In genomic region chr19:28594215-28594614, GRCm38 (mm10) we compare ENCODE assay signal across 21 mouse cellular contexts.
DNase-seq lines count a peak whose midpoint lies in the region; ATAC-seq and TF ChIP-seq lines count a peak whose summit lies in the region.
"Had no signal": no experiment of that assay in that cellular context is flagged by ENCODE, and none has a peak within 500 bp of the region (broad histone marks: within the 10 kb centered on the region; RNA-seq: fewer than 3 reads in every experiment).

No protein-coding gene starts in this region.

- H3K27ac ChIP-seq in heart, embryonic 11.5 days (ENCODE audit: low read depth, low read length) = 0 out of 2 replicates have a peak overlapping the region, but pooled peaks have one; percentile 25
- H3K27ac ChIP-seq in hindbrain, postnatal 0 days = no peak overlapping the region
- H3K27ac ChIP-seq in hindbrain, embryonic 14.5 days = no peak overlapping the region
- H3K27ac ChIP-seq in lung, embryonic 14.5 days (ENCODE audit: low read depth) = no peak overlapping the region
- peak overlapping the region; percentile 30; the same call in 1 of the 2 replicates for H3K27ac ChIP-seq in embryonic fibroblast, embryonic 13.5 days (ENCODE audit: insufficient read depth, low read length)

- WGBS in heart, embryonic 11.5 days (ENCODE audit: insufficient replicate concordance) = 9% methylated on average over 4 of the region's 4 CpGs
- 40% methylated on average over 4 of the region's 4 CpGs for WGBS in hindbrain, postnatal 0 days
- WGBS in hindbrain, embryonic 14.5 days = 60% methylated on average over 4 of the region's 4 CpGs
- 9% methylated on average over 4 of the region's 4 CpGs for WGBS in lung, embryonic 14.5 days

- H3K9ac ChIP-seq in heart, embryonic 11.5 days (ENCODE audit: low read depth, low read length) = no peak overlapping the region
- H3K9ac ChIP-seq in hindbrain, postnatal 0 days (replicated peaks; ENCODE audit: low read length) = no peak overlapping the region
- no peak overlapping the region for H3K9ac ChIP-seq in hindbrain, embryonic 14.5 days
- H3K9ac ChIP-seq in lung, embryonic 14.5 days = no peak overlapping the region
- H3K9ac ChIP-seq: liver, postnatal 0 days had no signal

- no peak for TF ChIP-seq CTCF in hindbrain, postnatal 0 days (IDR thresholded peaks at IDR 0.05; ENCODE audit: low read depth)
- TF ChIP-seq CTCF in lung, embryonic 14.5 days (IDR thresholded peaks at IDR 0.05; ENCODE audit: low read depth) = no peak
- TF ChIP-seq CTCF in embryonic fibroblast, embryonic 13.5 days (IDR thresholded peaks at IDR 0.05; ENCODE audit: borderline replicate concordance, insufficient read depth, low read length) = no peak

- DNase-seq in heart, postnatal 10 days = no peak
- no peak for DNase-seq in hindbrain, postnatal 0 days (ENCODE audit: low spot score)
- no peak for DNase-seq in hindbrain, embryonic 14.5 days (ENCODE audit: low spot score)
- DNase-seq in lung, embryonic 14.5 days = peak; percentile 44
- no peak for DNase-seq in lung, postnatal 4 days
- DNase-seq in embryo, embryonic 11 days = no peak
- DNase-seq: adrenal gland, postnatal 25 days; cerebellum, adult 11-12 months; cerebellum, postnatal 14 days; gastrocnemius, postnatal 25 days; liver, postnatal 0 days; retina, postnatal 1 day; right cerebral cortex, postnatal 4 days; thymus, postnatal 14 days had no signal

- H3K9me3 ChIP-seq in heart, embryonic 11.5 days (replicated peaks; ENCODE audit: control insufficient read depth, low read length) = no peaks in the 10 kb centered on the region
- no peaks in the 10 kb centered on the region for H3K9me3 ChIP-seq in hindbrain, postnatal 0 days (ENCODE audit: low read length)
- no peaks in the 10 kb centered on the region for H3K9me3 ChIP-seq in hindbrain, embryonic 14.5 days (ENCODE audit: control insufficient read depth, low read length)
- H3K9me3 ChIP-seq in lung, embryonic 14.5 days (ENCODE audit: low read depth, low read length) = no peaks in the 10 kb centered on the region
- H3K9me3 ChIP-seq: limb, embryonic 10.5 days had no signal

- TF ChIP-seq POLR2A in embryonic fibroblast, embryonic 13.5 days (IDR thresholded peaks at IDR 0.05; ENCODE audit: low read depth, low read length) = no peak

- H3K4me2 ChIP-seq in heart, embryonic 11.5 days = peak overlapping the region; percentile 49
- 0 out of 2 replicates have a peak overlapping the region, but pooled peaks have one; percentile 2 for H3K4me2 ChIP-seq in hindbrain, postnatal 0 days (ENCODE audit: low read depth, low read length)
- no peak overlapping the region for H3K4me2 ChIP-seq in hindbrain, embryonic 14.5 days (replicated peaks)
- H3K4me2 ChIP-seq in lung, embryonic 14.5 days = peak overlapping the region; percentile 31; the same call in 1 of the 2 replicates

- intact Hi-C loops in heart, postnatal 10 days (cut with DNase I) = no loop called here

- 0 out of 2 replicates have a peak, but pooled peaks cover 4% of the 10 kb centered on the region for H3K4me1 ChIP-seq in heart, embryonic 11.5 days (ENCODE audit: control insufficient read depth, insufficient read depth, low read length)
- no peaks in the 10 kb centered on the region for H3K4me1 ChIP-seq in hindbrain, postnatal 0 days (ENCODE audit: insufficient read depth, low read length)
- H3K4me1 ChIP-seq in hindbrain, embryonic 14.5 days (replicated peaks; ENCODE audit: control insufficient read depth, insufficient read depth, low read length) = no peaks in the 10 kb centered on the region
- no peaks in the 10 kb centered on the region; the same call in 1 of the 2 replicates for H3K4me1 ChIP-seq in lung, embryonic 14.5 days (ENCODE audit: insufficient read depth)
- peaks cover 14% of the 10 kb centered on the region for H3K4me1 ChIP-seq in embryonic fibroblast, embryonic 13.5 days (ENCODE audit: control insufficient read depth, insufficient read depth, low read length)

- ATAC-seq in heart, embryonic 11.5 days (replicated peaks; ENCODE audit: insufficient number of reproducible peaks, low FRiP score, low TSS enrichment) = no peak
- no peak for ATAC-seq in hindbrain, postnatal 0 days
- no peak for ATAC-seq in hindbrain, embryonic 14.5 days (ENCODE audit: low FRiP score)
- peak; percentile 69; the same call in 1 of the 2 replicates for ATAC-seq in lung, embryonic 14.5 days (ENCODE audit: insufficient read depth)
- ATAC-seq: forebrain, embryonic 16.5 days; inflammation-experienced regulatory T-cells, adult 6 months; liver, postnatal 0 days; midbrain, embryonic 16.5 days had no signal

- H3K36me3 ChIP-seq in heart, embryonic 11.5 days (ENCODE audit: control insufficient read depth, insufficient read depth, low read length) = no peaks in the 10 kb centered on the region
- H3K36me3 ChIP-seq in hindbrain, postnatal 0 days (ENCODE audit: insufficient read depth, low read length) = no peaks in the 10 kb centered on the region
- no peaks in the 10 kb centered on the region for H3K36me3 ChIP-seq in hindbrain, embryonic 14.5 days (replicated peaks; ENCODE audit: control insufficient read depth, insufficient read depth)
- H3K36me3 ChIP-seq in lung, embryonic 14.5 days (ENCODE audit: insufficient read depth) = no peaks in the 10 kb centered on the region
- H3K36me3 ChIP-seq: limb, embryonic 10.5 days had no signal

- no peak overlapping the region for H3K4me3 ChIP-seq in heart, embryonic 11.5 days (ENCODE audit: low read depth, low read length)
- no peak overlapping the region for H3K4me3 ChIP-seq in hindbrain, postnatal 0 days (ENCODE audit: low read length)
- H3K4me3 ChIP-seq in hindbrain, embryonic 14.5 days (replicated peaks; ENCODE audit: low read length) = no peak overlapping the region
- H3K4me3 ChIP-seq in lung, embryonic 14.5 days (ENCODE audit: low read depth, low read length) = no peak overlapping the region
- H3K4me3 ChIP-seq in embryonic fibroblast, embryonic 13.5 days (ENCODE audit: insufficient read depth, low read length) = no peak overlapping the region
- H3K4me3 ChIP-seq: limb, embryonic 10.5 days had no signal

- no peaks in the 10 kb centered on the region for H3K27me3 ChIP-seq in heart, embryonic 11.5 days (ENCODE audit: control insufficient read depth, insufficient read depth, low read length)
- H3K27me3 ChIP-seq in hindbrain, postnatal 0 days (ENCODE audit: insufficient read depth, low read length) = no peaks in the 10 kb centered on the region
- no peaks in the 10 kb centered on the region for H3K27me3 ChIP-seq in hindbrain, embryonic 14.5 days (ENCODE audit: control insufficient read depth, insufficient read depth, low read length)
- H3K27me3 ChIP-seq in lung, embryonic 14.5 days (ENCODE audit: insufficient read depth, low read length) = no peaks in the 10 kb centered on the region
- H3K27me3 ChIP-seq: CH12.LX had no signal

Comparison
In these comparisons a context has a peak if more than half of its experiments do, and no peak if none do; other contexts are left out.
1. H3K27ac ChIP-seq: peak in heart, embryonic 11.5 days (single experiment) and embryonic fibroblast, embryonic 13.5 days (single experiment); none in hindbrain, postnatal 0 days (single experiment), hindbrain, embryonic 14.5 days (single experiment) and lung, embryonic 14.5 days (single experiment).